Mouse (Mus musculus) bone marrow macrophage, adult 2 months (primary cell): Measurements from ENCODE around the gene Nsmce3. TPM values are rescaled to one million over a fixed set of nuclear protein-coding genes. Genes with fewer than 3 reads are reported as not detected.
A peak's percentile ranks its signal among the peaks of the same experiment; 100 is the strongest.

Source experiments
- H3K27ac ChIP-seq: 2 replicates; pipeline ENCODE4 v1.5.1; 2012; ENCODE audit warnings: low read depth, low read length; ENCODE audit not compliant: insufficient read depth
- H3K4me1 ChIP-seq: 2 replicates; pipeline ENCODE4 v1.6.1; 2012; ENCODE audit warnings: low read length; ENCODE audit not compliant: control insufficient read depth, insufficient read depth
- H3K4me3 ChIP-seq: 2 replicates; pipeline ENCODE4 v1.5.1; 2012; ENCODE audit warnings: mild to moderate bottlenecking, low read length, moderate library complexity; ENCODE audit not compliant: insufficient read depth
- CTCF ChIP-seq: IDR thresholded peaks from 2 replicates; pipeline ENCODE4 v1.5.1; 2012; ENCODE audit warnings: low read depth, mild to moderate bottlenecking, low read length, moderate library complexity
- POLR2A ChIP-seq: IDR thresholded peaks from 2 replicates; pipeline ENCODE4 v1.6.1; 2012; ENCODE audit warnings: mild to moderate bottlenecking, low read depth, low read length, borderline replicate concordance
- polyA plus RNA-seq: library from polyadenylated mRNA; stranded (reverse); fragments of >200 nt; gene quantifications from 2 replicates; pipeline ENCODE4 v1.2.4, GENCODE M21; 2012; ENCODE audit not compliant: missing spikeins, insufficient read depth, insufficient read length

Gene Nsmce3
- 5.7 and 6.2 TPM in 2 replicates for polyA plus RNA-seq

DNA sequence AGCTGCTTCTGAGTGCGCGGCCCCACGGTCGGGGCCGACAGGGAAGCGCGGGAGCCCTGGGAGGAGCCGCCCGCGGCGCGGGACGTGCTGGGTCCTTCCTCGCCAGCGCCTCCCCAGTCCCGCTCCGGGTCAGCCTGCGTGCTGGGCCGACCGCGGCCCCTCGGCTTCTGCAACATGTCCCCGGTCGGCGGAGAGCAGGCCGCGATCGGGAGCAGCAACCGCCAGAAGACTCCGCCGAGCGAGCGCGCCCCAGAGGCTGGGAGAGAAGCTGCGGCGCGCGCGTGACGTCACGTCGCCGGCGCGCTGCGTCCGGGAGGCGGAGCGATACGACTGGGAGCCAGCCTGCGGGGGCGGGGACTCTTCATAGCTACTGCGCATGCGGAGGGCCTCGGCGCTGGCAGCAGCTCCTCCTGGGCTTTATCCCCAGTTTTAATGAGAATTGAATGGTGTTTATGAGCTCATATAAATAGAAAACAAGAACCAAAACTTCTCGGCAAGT lies at the start of gene Nsmce3:
Gene Nsmce3 (minus strand): TSS at position 255 of the 499 bp plus-strand sequence.
- Histone ChIP-seq H3K4me1 (peaks cover 8% of the 10 kb centered on the region), H3K27ac (peak within 1 kb of the TSS; percentile 51), H3K4me3 (peak within 1 kb of the TSS; percentile 90)
- TF ChIP-seq POLR2A (no peak), CTCF (no peak)

- TF ChIP-seq POLR2A (no peak), CTCF (no peak)
- Histone ChIP-seq H3K4me1 (no peaks in the 10 kb centered on the region), H3K4me3 (no peak overlapping the region), H3K27ac (no peak overlapping the region)
Observed at GRCm38 (mm10) chr7:64921189-64921588, 48.4 kb upstream of the Nsmce3 start.

GRCm38 (mm10) chr7:64920735-64921134 lies 47.9 kb upstream of the Nsmce3 start:
- Histone ChIP-seq H3K4me1 (no peaks in the 10 kb centered on the region), H3K4me3 (no peak overlapping the region), H3K27ac (no peak overlapping the region)
- TF ChIP-seq POLR2A (no peak), CTCF (no peak)

- no peaks in the 10 kb centered on the region for H3K4me1 ChIP-seq
- TF ChIP-seq CTCF (no peak), POLR2A (no peak)
- H3K4me3 ChIP-seq = no peak overlapping the region
- no peak overlapping the region for H3K27ac ChIP-seq
Observed at GRCm38 (mm10) chr7:64916654-64917053, 43.9 kb upstream of the Nsmce3 start.

GRCm38 (mm10) chr7:64915121-64915520 lies 42.3 kb upstream of the Nsmce3 start:
- TF ChIP-seq CTCF (no peak), POLR2A (no peak)
- no peak overlapping the region for H3K4me3 ChIP-seq
- H3K4me1 ChIP-seq = no peaks in the 10 kb centered on the region
- H3K27ac ChIP-seq = no peak overlapping the region

GRCm38 (mm10) chr7:64911945-64912344 lies 39.1 kb upstream of the Nsmce3 start:
- H3K4me3 ChIP-seq = no peak overlapping the region
- no peak overlapping the region for H3K27ac ChIP-seq
- no peak for TF ChIP-seq CTCF
- no peak for TF ChIP-seq POLR2A
- H3K4me1 ChIP-seq = no peaks in the 10 kb centered on the region

DNA sequence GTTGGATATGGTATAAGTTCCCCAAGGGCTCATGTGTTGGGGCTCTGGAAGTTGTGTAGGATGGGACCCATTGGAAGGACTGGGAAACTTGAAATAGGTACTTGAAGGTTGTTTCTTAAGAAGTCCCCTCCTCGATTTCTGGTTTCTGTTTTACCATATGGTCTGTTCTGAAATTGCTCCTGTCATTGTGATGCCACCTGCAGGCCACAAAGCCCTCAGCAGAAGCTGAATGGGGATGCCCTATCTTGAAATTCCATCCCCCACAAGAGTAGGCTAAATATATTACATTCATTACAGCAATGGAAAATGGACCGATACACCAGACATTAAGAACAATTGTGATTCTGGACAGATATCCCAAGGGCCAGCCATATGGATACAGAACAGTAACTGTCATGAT lies 37.4 kb upstream of the Nsmce3 start:
- no peak overlapping the region for H3K4me3 ChIP-seq
- TF ChIP-seq POLR2A (no peak), CTCF (no peak)
- no peaks in the 10 kb centered on the region for H3K4me1 ChIP-seq
- H3K27ac ChIP-seq = no peak overlapping the region

GRCm38 (mm10) chr7:64906955-64907354 lies 34.2 kb upstream of the Nsmce3 start:
- Histone ChIP-seq H3K4me1 (no peaks in the 10 kb centered on the region), H3K27ac (no peak overlapping the region), H3K4me3 (no peak overlapping the region)
- TF ChIP-seq POLR2A = no peak
- TF ChIP-seq CTCF = no peak

GRCm38 (mm10) chr7:64905506-64905905 lies 32.7 kb upstream of the Nsmce3 start:
- no peak overlapping the region for H3K27ac ChIP-seq
- H3K4me3 ChIP-seq = no peak overlapping the region
- no peaks in the 10 kb centered on the region for H3K4me1 ChIP-seq
- TF ChIP-seq CTCF (no peak), POLR2A (no peak)

- no peaks in the 10 kb centered on the region for H3K4me1 ChIP-seq
- TF ChIP-seq CTCF (no peak), POLR2A (no peak)
- no peak overlapping the region for H3K27ac ChIP-seq
- H3K4me3 ChIP-seq = no peak overlapping the region
Observed at GRCm38 (mm10) chr7:64900249-64900648, 27.5 kb upstream of the Nsmce3 start.

GRCm38 (mm10) chr7:64896587-64896986 lies 23.8 kb upstream of the Nsmce3 start:
- no peak overlapping the region for H3K4me3 ChIP-seq

More at GRCm38 (mm10) chr7:64896587-64896986, 23.8 kb upstream of the Nsmce3 start:
- Histone ChIP-seq H3K4me1 (no peaks in the 10 kb centered on the region), H3K27ac (no peak overlapping the region)
- TF ChIP-seq POLR2A (no peak), CTCF (no peak)
